Mouse (Mus musculus) G1E (cell line): ENCODE measurements around the gene Slc16a12. TPM values are rescaled to one million over a fixed set of nuclear protein-coding genes. Genes with fewer than 3 reads are reported as not detected.
"Not testable (repeated sequence)": the region's sequence is repeated elsewhere in the genome, so short reads cannot be mapped to it uniquely, and the experiment has no call there.

ENCODE experiments used
- ATAC-seq: 2 replicates; pipeline ENCODE4 v1.8.0; 2016; ENCODE audit warnings: mild to moderate bottlenecking; ENCODE audit not compliant: insufficient number of reproducible peaks, poor library complexity, low FRiP score, severe bottlenecking; ENCODE audit errors: extremely low read depth
- DNase-seq: peaks from one replicate; pipeline ENCODE4 v3.0.0; 2012; ENCODE audit warnings: low spot score
- H3K27me3 ChIP-seq: 2 replicates; pipeline ENCODE4 v1.6.1; 2012; ENCODE audit warnings: mild to moderate bottlenecking, low read length, inconsistent platforms; ENCODE audit not compliant: insufficient read depth
- H3K36me3 ChIP-seq: replicated peaks from 2 replicates; pipeline ENCODE3; 2012; ENCODE audit warnings: mild to moderate bottlenecking, inconsistent platforms
- H3K4me1 ChIP-seq: 2 replicates; pipeline ENCODE4 v1.6.1; 2012; ENCODE audit warnings: low read depth, low read length, inconsistent platforms, mixed read lengths; ENCODE audit not compliant: insufficient read depth
- H3K4me3 ChIP-seq: 2 replicates; pipeline ENCODE4 v1.5.1; 2012; ENCODE audit warnings: low read depth, mild to moderate bottlenecking, inconsistent platforms, low read length, moderate library complexity, mixed read lengths
- H3K9me3 ChIP-seq: replicated peaks from 2 replicates; pipeline ENCODE4 v1.6.1; 2012; ENCODE audit warnings: inconsistent platforms
- CTCF ChIP-seq: IDR thresholded peaks from 2 replicates; pipeline ENCODE4 v1.5.1; 2012; ENCODE audit warnings: low read depth, low read length, inconsistent platforms, mixed read lengths
- GATA1 ChIP-seq: IDR thresholded peaks from 2 replicates; pipeline ENCODE4 v1.6.1; 2012; ENCODE audit warnings: borderline replicate concordance, low read length, inconsistent platforms, mixed read lengths
- GATA2 ChIP-seq: IDR thresholded peaks from 2 replicates; pipeline ENCODE4 v1.6.1; 2012; ENCODE audit warnings: low read depth, low read length, inconsistent platforms, borderline replicate concordance
- POLR2AphosphoS5 ChIP-seq: IDR thresholded peaks from 2 replicates; pipeline ENCODE4 v1.6.1; 2012; ENCODE audit warnings: low read depth, low read length, inconsistent platforms; ENCODE audit not compliant: insufficient replicate concordance
- TAL1 ChIP-seq: conservative IDR thresholded peaks from 2 replicates; pipeline ENCODE4 v1.6.1; 2012; ENCODE audit warnings: low read depth, low read length, inconsistent platforms, mixed read lengths
- polyA plus RNA-seq: library from polyadenylated mRNA; stranded (reverse); fragments of >175 nt; gene quantifications from 2 replicates; pipeline ENCODE4 v1.2.3, GENCODE M21; 2012
- total RNA-seq, 2 experiments: library from RNA; stranded (forward) in 1 of 2; stranded (reverse) in 1 of 2; fragments of 200-1000 nt in 1 of 2; fragments of >200 nt in 1 of 2; fragmentation: Nextera tagmentation in 1 of 2; gene quantifications; 2 replicates each; pipeline ENCODE4 v1.2.3; 2014 to 2017

Slc16a12 gene
- total and polyA plus RNA-seq, 3 experiments = 0.11 TPM; not detected in 2

- H3K36me3 ChIP-seq = no peaks in the 10 kb centered on the region
- no peak overlapping the region for H3K4me3 ChIP-seq
- TF ChIP-seq GATA2 = no peak
- no peak for TF ChIP-seq GATA1
- TF ChIP-seq POLR2AphosphoS5 = no peak
- no peak for TF ChIP-seq TAL1
- ATAC-seq (no peak), DNase-seq (no peak)
- no peaks in the 10 kb centered on the region for H3K9me3 ChIP-seq
- H3K27me3 ChIP-seq = peaks cover 19% of the 10 kb centered on the region; the same call in 1 of the 2 replicates
- H3K4me1 ChIP-seq = peaks cover 13% of the 10 kb centered on the region
Measured at GRCm38 (mm10) chr19:34650997-34651396, 96.1 kb downstream of the Slc16a12 start.

GRCm38 (mm10) chr19:34650276-34650675, 96.8 kb downstream of the Slc16a12 start:
- Histone ChIP-seq H3K4me1 (peaks cover 5% of the 10 kb centered on the region), H3K36me3 (no peaks in the 10 kb centered on the region), H3K27me3 (peaks cover 20% of the 10 kb centered on the region), H3K9me3 (no peaks in the 10 kb centered on the region), H3K4me3 (no peak overlapping the region)
- ATAC-seq (no peak), DNase-seq (no peak)
- TF ChIP-seq TAL1 = no peak
- no peak for TF ChIP-seq GATA2
- no peak for TF ChIP-seq POLR2AphosphoS5

DNA sequence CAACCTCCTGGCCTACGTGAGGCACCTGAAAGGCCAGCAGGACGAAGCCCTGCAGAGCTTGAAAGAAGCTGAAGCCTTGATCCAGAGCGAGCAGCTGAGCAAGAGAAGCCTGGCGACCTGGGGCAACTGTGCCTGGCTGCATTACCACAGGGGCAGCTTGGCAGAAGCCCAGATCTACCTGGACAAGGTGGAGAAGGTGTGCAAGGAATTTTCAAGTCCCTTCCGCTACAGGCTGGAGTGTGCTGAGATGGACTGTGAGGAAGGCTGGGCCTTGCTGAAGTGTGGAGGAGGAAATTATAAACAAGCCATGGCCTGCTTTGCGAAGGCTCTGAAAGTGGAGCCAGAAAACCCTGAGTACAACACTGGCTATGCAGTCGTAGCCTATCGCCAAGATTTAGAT, 99.5 kb downstream of the Slc16a12 start:
- H3K4me1 ChIP-seq, H3K9me3 ChIP-seq, H3K36me3 ChIP-seq, DNase-seq, H3K4me3 ChIP-seq, ATAC-seq: not testable (repeated sequence)
- peaks cover 20% of the 10 kb centered on the region for H3K27me3 ChIP-seq

DNA sequence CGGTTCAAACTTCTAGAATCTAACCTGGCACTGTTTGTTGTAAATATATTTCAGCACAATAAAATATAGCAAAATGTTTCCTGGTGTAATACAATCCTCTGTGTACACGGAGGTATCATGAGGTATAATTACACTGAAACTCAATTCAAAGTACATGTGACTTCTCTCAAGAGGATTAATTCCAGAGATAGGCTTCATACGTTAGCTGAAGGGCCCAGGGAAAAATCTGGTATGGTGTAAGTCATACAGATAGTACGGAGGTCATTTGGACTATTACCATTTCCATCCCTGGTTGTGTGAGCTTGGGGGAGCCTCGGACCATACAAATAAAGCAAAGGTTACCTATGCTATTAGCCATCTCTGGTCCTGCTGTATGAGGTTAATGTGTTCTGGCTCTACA, 104.5 kb downstream of the Slc16a12 start:
- Histone ChIP-seq H3K36me3 (no peaks in the 10 kb centered on the region), H3K4me1 (0 out of 2 replicates have a peak, but pooled peaks cover 5% of the 10 kb centered on the region), H3K9me3 (no peaks in the 10 kb centered on the region), H3K4me3 (no peak overlapping the region), H3K27me3 (peaks cover 15% of the 10 kb centered on the region)
- no peak for ATAC-seq
- no peak for DNase-seq
- TF ChIP-seq GATA1 = no peak

GRCm38 (mm10) chr19:34640623-34641022, 106.5 kb downstream of the Slc16a12 start, which contains the start of the genes Ifit1bl2 and Ifit1:
TSS of gene Ifit1bl2 (minus strand) at chr19:34640743.
TSS of gene Ifit1 (plus strand) at chr19:34640871.
- Histone ChIP-seq H3K4me1 (0 out of 2 replicates have a peak, but pooled peaks cover 5% of the 10 kb centered on the region), H3K9me3 (no peaks in the 10 kb centered on the region), H3K27me3 (peaks cover 9% of the 10 kb centered on the region; the same call in 1 of the 2 replicates), H3K4me3 (no peak within 1 kb of the TSS), H3K36me3 (no peaks in the 10 kb centered on the region)
- no peak for DNase-seq
- TF ChIP-seq POLR2AphosphoS5 = no peak
- no peak for TF ChIP-seq GATA2
- TF ChIP-seq TAL1 = no peak
- TF ChIP-seq GATA1 = no peak
- ATAC-seq = no peak

DNA sequence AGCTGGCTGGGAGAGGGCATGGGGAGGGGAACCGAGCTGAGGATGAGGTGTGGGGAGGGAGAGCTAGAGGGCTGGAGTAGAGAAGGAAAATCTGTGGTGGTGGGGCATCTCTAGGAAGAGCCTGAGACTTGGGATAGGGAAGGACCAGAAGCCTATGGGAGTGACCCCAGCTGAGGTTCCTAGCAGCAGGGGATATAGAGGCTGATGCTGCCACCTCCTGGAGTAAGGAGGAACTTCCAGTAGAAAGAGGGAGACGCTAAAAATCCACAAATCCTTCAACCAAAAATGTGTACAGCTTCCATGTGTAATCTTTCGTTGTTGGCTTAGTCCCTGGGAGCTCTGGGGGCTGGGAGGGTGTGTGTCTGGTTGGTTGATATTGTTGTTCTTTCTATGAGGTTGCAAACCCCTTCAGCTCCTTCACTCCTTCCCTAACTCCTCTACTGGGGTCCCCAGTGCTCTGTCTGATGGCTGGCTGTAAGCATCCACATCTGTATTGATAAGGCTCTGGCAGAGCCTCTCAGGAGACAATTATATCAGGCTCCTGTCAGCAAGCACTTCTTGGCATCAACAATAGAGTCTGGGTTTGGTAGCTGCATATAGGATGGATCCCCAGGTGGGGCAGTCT, 110.0 kb downstream of the Slc16a12 start:
- DNase-seq (no peak), ATAC-seq (no peak)
- Histone ChIP-seq H3K4me1 (0 out of 2 replicates have a peak, but pooled peaks cover 5% of the 10 kb centered on the region), H3K27me3 (peaks cover 8% of the 10 kb centered on the region; the same call in 1 of the 2 replicates), H3K4me3 (no peak overlapping the region), H3K36me3 (no peaks in the 10 kb centered on the region), H3K9me3 (no peaks in the 10 kb centered on the region)
- TF ChIP-seq GATA1 = no peak
- no peak for TF ChIP-seq TAL1
- TF ChIP-seq CTCF = peak; percentile 57

DNA sequence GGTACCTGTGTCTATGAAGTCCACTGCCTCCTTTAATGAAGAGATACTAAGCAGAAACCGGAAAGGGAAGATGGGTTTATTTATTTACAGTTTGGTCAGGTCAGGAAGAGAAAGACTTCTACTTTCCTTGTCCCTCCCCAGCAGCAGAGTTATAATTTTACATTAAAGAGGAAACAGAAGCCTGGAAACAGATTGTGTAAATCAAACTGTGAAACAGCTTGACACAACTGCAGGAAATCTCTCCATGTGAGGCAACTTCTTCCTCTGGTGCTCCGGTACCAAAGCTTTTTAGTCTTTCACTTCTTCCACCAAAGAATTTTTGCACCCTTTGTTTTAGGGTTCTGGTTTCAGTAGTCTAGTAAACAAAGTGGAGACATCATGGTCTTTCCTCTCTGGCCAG, 113.6 kb downstream of the Slc16a12 start:
- no peak for TF ChIP-seq CTCF
- no peak for TF ChIP-seq TAL1
- TF ChIP-seq GATA2 = no peak
- no peak for TF ChIP-seq GATA1
- no peak for TF ChIP-seq POLR2AphosphoS5
- Histone ChIP-seq H3K4me3 (no peak overlapping the region), H3K4me1 (no peaks in the 10 kb centered on the region), H3K9me3 (no peaks in the 10 kb centered on the region), H3K36me3 (no peaks in the 10 kb centered on the region), H3K27me3 (0 out of 2 replicates have a peak, but pooled peaks cover 2% of the 10 kb centered on the region)
- DNase-seq (no peak), ATAC-seq (no peak)
